Mouse (Mus musculus) layer of hippocampus, adult 2 months (tissue): ENCODE data around the gene Ache. TPM values are rescaled to one million over a fixed set of nuclear protein-coding genes. Genes with fewer than 3 reads are reported as not detected.
"Not testable (repeated sequence)": the region's sequence is repeated elsewhere in the genome, so short reads cannot be mapped to it uniquely, and the experiment has no call there.

Experiments
- DNase-seq, 2 experiments: peaks; one replicate each; pipeline ENCODE4 v3.0.0; 2022; ENCODE audit warnings: low spot score in 2 of 2
- H3K27ac ChIP-seq: fragments of 200-600 bp; 2 replicates; pipeline ENCODE4 v1.8.1; 2022
- H3K4me3 ChIP-seq: fragments of 200-600 bp; 2 replicates; pipeline ENCODE4 v1.8.1; 2022; ENCODE audit warnings: mild to moderate bottlenecking
- CTCF ChIP-seq: fragments of 200-600 bp; conservative IDR thresholded peaks from 2 replicates; pipeline ENCODE4 v1.8.1; 2022; ENCODE audit warnings: antibody characterized with exemption, mild to moderate bottlenecking, moderate library complexity
- long read RNA-seq, 2 experiments: library from polyadenylated mRNA; stranded (forward); transcript quantifications; one replicate each; pipeline ENCODE4 v2.0.0; 2021; ENCODE audit warnings: borderline mapping rate in 2 of 2
- total RNA-seq, 2 experiments: library from RNA; stranded (reverse); gene quantifications; 2 replicates each; pipeline ENCODE4 v1.2.3; 2021

The Ache gene
- total RNA-seq = 10 to 100 TPM; 58.5 to 62.3 TPM
- long read RNA-seq, experiment 1, transcript Ache-202 (5 exons, 2,176 nt) = minor isoform, 13 of 62 reads
- long read RNA-seq, experiment 1, transcript Ache-201 (5 exons, 2,186 nt) = major isoform, 35 of 62 reads
- long read RNA-seq, experiment 1, partial matches to known transcripts = 13 of 62 reads
- long read RNA-seq, experiment 1, other reads (novel, unspliced or antisense) = 1 of 62 reads
- long read RNA-seq, experiment 2, transcript Ache-202 (5 exons, 2,176 nt) = minor isoform, 9 of 56 reads
- long read RNA-seq, experiment 2, transcript Ache-201 (5 exons, 2,186 nt) = major isoform, 28 of 56 reads
- long read RNA-seq, experiment 2, partial matches to known transcripts = 13 of 56 reads
- long read RNA-seq, experiment 2, other reads (novel, unspliced or antisense) = 6 of 56 reads

GRCm38 (mm10) chr5:137287032-137287952 lies at the start of gene Ache:
Ache (plus strand) TSS chr5:137287519.
- H3K4me3 ChIP-seq = peak within 1 kb of the TSS; percentile 69
- peak; percentile 66 to 70 for DNase-seq
- no peak for TF ChIP-seq CTCF
- peak within 1 kb of the TSS; percentile 90 for H3K27ac ChIP-seq

- DNase-seq = no peak
- H3K27ac ChIP-seq = no peak overlapping the region
- TF ChIP-seq CTCF = no peak
- H3K4me3 ChIP-seq = no peak overlapping the region
Measured at GRCm38 (mm10) chr5:137263897-137264720, 23.2 kb upstream of the Ache start.

- DNase-seq = no peak
- no peak overlapping the region for H3K27ac ChIP-seq
- H3K4me3 ChIP-seq = no peak overlapping the region
- TF ChIP-seq CTCF = no peak
Measured at GRCm38 (mm10) chr5:137264787-137265186, 22.5 kb upstream of the Ache start.

- no peak for DNase-seq
- TF ChIP-seq CTCF = no peak
- Histone ChIP-seq H3K27ac (no peak overlapping the region), H3K4me3 (no peak overlapping the region)
Measured at GRCm38 (mm10) chr5:137268131-137268910, 19.0 kb upstream of the Ache start.

GRCm38 (mm10) chr5:137277360-137278342 lies 9.7 kb upstream of the Ache start:
- DNase-seq = no peak
- 0 out of 2 replicates have a peak overlapping the region, but pooled peaks have one; percentile 32 for H3K27ac ChIP-seq
- peak overlapping the region; percentile 23; the same call in 1 of the 2 replicates for H3K4me3 ChIP-seq
- peak; percentile 83 for TF ChIP-seq CTCF

GRCm38 (mm10) chr5:137284411-137284810 lies 2.9 kb upstream of the Ache start:
- not testable (repeated sequence) for DNase-seq, H3K27ac ChIP-seq, H3K4me3 ChIP-seq

- H3K27ac ChIP-seq = no peak overlapping the region
- DNase-seq = peak in 1 of 2 experiments; percentile 61
- no peak overlapping the region for H3K4me3 ChIP-seq
- peak; percentile 84 for TF ChIP-seq CTCF
Measured at GRCm38 (mm10) chr5:137285045-137285444, 2.3 kb upstream of the Ache start.

- Histone ChIP-seq H3K4me3 (no peak overlapping the region), H3K27ac (peak overlapping the region; percentile 90; the same call in 1 of the 2 replicates)
- no peak for DNase-seq
- no peak for TF ChIP-seq CTCF
Measured at GRCm38 (mm10) chr5:137285986-137286385, 1.3 kb upstream of the Ache start.

- TF ChIP-seq CTCF = peak; percentile 79
- peak overlapping the region; percentile 90 for H3K27ac ChIP-seq
- peak; percentile 89 to 90 for DNase-seq
Measured at GRCm38 (mm10) chr5:137286655-137287031, 676 bp upstream of the Ache start.

GRCm38 (mm10) chr5:137287953-137288743 lies 829 bp downstream of the Ache start:
- TF ChIP-seq CTCF = no peak
- peak; percentile 48 to 54 for DNase-seq
- H3K4me3 ChIP-seq = peak overlapping the region; percentile 69
- H3K27ac ChIP-seq = peak overlapping the region; percentile 90

More at GRCm38 (mm10) chr5:137286655-137287031, 676 bp upstream of the Ache start:
- H3K4me3 ChIP-seq = peak overlapping the region; percentile 69
